Mouse (Mus musculus) bone marrow, adult 2 months (tissue): ENCODE data around the gene Gm36176.

ENCODE experiments used
- CTCF ChIP-seq: fragments of 200-500 bp; IDR thresholded peaks from 2 replicates; pipeline ENCODE4 v1.5.1; 2011; ENCODE audit warnings: low read length, control low read depth; ENCODE audit not compliant: control insufficient read depth, insufficient read depth
- POLR2A ChIP-seq: fragments of 200-500 bp; IDR thresholded peaks from 2 replicates; pipeline ENCODE4 v1.6.1; 2011; ENCODE audit warnings: low read depth, mild to moderate bottlenecking, control low read depth, low read length, borderline replicate concordance; ENCODE audit not compliant: control insufficient read depth

DNA sequence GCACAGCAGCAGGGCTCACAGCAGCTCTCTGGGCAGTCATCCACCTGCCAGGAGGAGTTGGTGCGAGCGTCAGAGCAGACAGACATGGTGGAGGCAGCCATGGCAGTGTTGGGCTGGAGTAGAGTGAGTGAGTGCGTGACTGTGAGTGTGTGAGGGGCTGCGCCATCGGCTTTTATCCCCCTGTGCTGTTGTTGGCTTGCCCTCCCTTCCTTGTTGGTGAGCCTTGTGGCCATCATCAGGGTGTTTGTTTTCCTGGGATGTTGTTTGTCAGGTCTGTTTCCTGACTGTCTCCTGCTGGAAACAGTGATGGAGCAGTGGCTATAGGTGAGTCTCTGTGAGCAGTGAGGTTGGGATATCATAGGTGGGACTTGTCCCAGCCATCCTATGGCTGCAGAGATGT, 34.9 kb upstream of the Gm36176 start, which contains the start of gene Gm9507:
- TF ChIP-seq CTCF (no peak), POLR2A (no peak)
